Mouse (Mus musculus) left cerebral cortex, adult 9 months (tissue): ENCODE measurements at regions not wholly inside any gene's neighbourhood (a gene's known extent, or its start where the extent isn't known, plus 50 kb on each side); places are given as distances from the start of the nearest gene placed in this dataset.
"Not testable (repeated sequence)": the region's sequence is repeated elsewhere in the genome, so short reads cannot be mapped to it uniquely, and the experiment has no call there.

ENCODE experiments used
- DNase-seq, 2 experiments: peaks; one replicate each; pipeline ENCODE4 v3.0.0; 2022; ENCODE audit warnings: low spot score in 2 of 2

- not testable (repeated sequence) for DNase-seq
Observed at GRCm38 (mm10) chr14:27562564-27562963, 54.3 kb upstream of the Ccdc66 start.

GRCm38 (mm10) chr14:27561974-27562373, 53.7 kb upstream of the Ccdc66 start:
- DNase-seq = not testable (repeated sequence)

DNA sequence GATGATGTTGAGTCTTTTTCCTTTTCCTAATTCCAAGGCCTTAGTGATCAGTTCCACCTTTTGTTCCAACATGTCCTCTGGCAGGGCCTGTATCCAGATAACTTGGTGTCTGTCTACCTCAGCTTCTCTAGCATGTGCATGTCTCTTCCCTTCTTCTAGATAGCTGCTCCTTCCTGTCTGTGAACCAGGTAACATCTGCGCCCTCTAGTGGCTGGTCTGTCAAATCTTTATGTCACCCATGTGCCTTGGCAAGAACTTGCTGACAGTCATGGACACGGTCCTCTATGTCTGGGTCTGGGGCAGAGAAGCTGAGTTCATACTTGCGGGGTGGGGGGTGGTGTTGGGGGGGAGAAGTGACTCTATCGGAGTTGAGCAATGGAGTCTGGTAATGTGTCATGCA, 52.2 kb upstream of the Ccdc66 start:
- DNase-seq = peak in 1 of 2 experiments; percentile 51

- no peak for DNase-seq
Observed at GRCm38 (mm10) chr14:27558794-27559491, 50.7 kb upstream of the Ccdc66 start.
